Mouse (Mus musculus) left cerebral cortex, postnatal 4 days (tissue): ENCODE data around the gene Ggta1. TPM values are rescaled to one million over a fixed set of nuclear protein-coding genes. Genes with fewer than 3 reads are reported as not detected.

Source experiments
- DNase-seq: peaks from one replicate; pipeline ENCODE4 v3.0.0-alpha.2; 2022
- intact Hi-C: fragments of 180-260 bp; cut with DNase I; formaldehyde crosslinking; loops from one replicate; pipeline ENCODE4 v1.15.1; 2025
- total RNA-seq, 2 experiments: library from RNA; stranded (reverse); gene quantifications; 2 replicates each; pipeline ENCODE4 v1.2.3; 2021

Gene Ggta1
- total RNA-seq, 2 experiments from 2014 or later: 3.9 to 6.1 TPM

DNA sequence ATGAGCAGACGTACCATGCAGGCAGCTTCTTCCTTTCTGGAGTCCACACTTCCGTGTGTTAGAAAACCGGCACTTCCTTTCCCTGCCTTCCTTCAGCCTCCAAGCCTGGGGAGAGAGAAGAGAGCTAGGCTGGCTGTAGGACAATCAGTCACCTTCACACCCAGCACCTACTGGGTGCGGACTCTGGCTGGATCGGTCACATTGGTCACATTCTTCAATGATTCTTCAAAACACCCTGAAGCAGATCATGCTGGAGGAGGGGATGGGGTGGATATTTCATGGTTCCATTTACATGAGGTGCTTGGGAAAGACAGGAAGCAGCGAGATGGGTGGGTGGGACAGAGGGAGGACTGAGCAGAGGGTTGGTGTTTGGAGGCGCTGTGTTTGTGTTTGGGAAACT is 30.5 kb upstream of the Ggta1 start:
- intact Hi-C loops: no loop called here

DNA sequence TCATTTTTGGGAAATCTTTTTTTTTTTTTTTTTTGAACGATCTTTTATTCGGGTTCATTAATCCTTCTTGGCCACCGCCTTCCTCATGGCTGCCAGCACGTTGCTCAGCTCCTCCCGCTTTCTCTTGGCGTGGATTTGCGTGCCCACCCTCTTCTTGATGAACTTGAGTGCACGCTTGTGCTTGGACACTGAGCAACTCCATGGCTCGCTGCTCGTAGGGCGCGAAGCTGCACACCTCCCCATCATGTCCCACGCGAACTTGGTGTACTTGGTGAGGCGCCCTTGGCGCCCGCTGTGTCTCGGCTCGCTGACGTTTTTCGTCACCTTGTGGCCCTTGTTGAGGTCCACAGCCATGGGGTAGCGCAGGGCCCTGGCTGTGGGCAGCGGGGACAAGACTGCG is 28.1 kb upstream of the Ggta1 start:
- no peak for DNase-seq
- intact Hi-C loops: no loop called here

More for the DNA sequence above, 30.5 kb upstream of the Ggta1 start:
- no peak for DNase-seq

DNA sequence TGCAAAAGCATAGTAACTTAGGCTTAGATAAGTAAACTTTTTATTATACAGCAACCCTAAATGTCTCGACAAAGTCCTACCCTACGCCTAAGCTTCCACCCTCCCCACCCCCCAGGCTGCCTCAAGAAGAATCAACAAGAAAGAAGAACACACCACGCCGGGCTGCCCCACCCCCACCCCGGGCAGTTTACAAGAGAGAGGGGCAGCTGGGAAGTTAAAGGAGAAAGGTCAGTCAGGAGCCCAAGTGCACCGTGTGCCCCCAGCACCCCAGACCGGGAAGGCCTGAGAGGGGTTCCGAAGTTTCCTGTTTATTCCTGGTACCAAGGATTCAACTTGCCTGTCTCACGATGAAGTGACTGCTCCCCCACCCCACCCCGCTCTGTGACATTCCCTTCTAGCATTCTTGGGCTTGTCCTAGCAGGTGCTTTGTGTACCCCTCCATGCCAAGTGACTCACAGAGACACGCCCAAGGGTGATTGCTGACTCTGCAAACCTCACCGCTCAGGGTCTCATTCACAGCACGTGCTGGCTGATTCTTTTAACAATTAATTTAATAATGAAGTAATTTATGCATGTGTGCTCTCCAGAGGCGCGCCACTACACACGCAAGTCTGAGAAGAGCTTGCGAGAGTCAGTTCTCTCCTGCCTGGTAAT is 27.6 kb upstream of the Ggta1 start:
- intact Hi-C loops: no loop called here
- no peak for DNase-seq

DNA sequence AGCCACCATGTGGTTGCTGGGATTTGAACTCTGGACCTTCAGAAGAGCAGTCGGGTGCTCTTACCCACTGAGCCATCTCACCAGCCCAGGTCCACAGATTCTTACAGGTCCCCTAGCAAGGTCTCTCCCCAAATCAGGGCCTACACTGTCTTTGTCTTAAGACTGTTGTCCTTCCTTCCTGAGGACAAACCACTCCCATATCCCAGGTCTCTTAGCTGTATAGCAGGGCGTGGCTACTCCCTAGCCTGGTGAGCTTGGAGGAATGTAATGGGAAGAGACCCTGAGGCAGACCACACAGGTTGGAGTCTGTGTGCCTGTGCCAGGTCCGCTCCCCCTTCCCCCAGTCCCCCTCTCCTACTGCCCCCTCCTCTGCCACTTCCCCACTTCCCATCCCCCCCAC is 24.7 kb upstream of the Ggta1 start:
- intact Hi-C loops: no loop called here

DNA sequence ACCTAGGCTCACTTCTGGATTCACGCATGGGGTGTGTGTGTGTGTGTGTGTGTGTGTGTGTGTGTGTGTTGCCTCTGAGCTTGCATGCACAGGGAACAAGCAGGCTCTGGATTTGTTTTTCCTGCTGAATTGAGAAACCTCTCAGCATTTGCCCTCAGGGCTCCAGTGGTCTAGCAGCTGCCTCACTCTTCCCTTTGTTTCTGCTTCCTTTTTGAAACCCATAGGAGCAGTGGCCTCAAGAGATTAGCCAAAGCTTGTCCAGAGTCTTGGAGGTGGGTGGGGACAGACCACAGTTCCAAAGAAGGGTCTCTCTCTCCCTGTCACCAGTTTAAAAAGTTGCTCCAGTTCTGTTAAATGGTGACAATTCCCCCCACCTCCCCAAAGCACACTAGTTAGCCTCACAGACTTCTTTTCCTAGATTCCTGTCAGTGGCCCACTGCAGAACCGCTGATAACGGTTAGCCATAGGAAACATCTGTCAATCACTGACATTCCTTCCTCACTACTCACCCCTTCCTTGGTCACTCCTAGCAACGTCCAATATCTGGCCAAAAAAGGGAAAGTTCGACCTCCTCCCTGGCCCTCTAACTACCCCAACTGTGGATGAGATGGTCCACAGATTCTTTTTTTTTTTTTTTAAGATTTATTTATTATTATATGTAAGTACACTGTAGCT is 24.1 kb upstream of the Ggta1 start:
- intact Hi-C loops: no loop called here
- no peak for DNase-seq

More for the DNA sequence above, 24.7 kb upstream of the Ggta1 start:
- DNase-seq: no peak

DNA sequence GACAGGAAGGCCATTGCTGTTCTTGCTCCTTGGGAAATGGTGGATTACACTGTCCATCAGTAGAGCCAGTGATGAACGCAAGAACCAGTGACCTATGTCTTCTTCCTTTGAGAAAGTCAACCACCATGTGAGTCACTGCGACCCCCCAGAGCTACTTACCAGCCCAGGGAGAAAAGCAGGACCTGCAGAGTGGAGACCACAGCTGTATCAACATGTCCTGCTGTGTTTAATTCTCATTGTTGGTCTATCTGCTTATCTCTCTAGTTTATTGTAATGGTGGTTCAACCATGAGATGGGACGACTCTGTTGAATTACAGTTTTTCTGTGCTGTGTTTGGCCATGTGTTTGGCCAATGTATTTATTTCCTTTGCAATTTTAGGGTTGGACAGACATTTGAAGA is 21.1 kb upstream of the Ggta1 start:
- intact Hi-C loops: no loop called here

DNA sequence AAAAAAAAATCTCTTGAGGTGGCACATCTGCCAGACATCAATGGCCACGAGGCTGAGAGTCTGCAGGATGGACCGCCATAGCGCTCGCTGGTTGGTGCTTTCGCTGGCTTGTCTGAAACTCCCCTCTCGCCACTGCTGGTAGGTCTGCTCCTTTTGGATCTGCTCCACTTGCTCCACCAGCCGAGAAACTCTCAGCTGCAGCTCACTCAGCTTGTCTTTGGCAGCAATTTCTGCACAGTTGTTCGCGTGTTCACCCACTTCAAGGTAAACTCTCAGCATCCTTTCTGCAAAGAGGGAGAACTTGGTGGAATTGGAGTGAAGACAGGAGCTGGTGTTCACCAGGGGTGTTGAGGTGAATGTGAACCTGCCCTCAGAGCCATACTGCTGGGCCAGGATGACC is 20.4 kb upstream of the Ggta1 start:
- DNase-seq: no peak
- intact Hi-C loops: no loop called here

More for the DNA sequence above, 21.1 kb upstream of the Ggta1 start:
- DNase-seq: no peak

DNA sequence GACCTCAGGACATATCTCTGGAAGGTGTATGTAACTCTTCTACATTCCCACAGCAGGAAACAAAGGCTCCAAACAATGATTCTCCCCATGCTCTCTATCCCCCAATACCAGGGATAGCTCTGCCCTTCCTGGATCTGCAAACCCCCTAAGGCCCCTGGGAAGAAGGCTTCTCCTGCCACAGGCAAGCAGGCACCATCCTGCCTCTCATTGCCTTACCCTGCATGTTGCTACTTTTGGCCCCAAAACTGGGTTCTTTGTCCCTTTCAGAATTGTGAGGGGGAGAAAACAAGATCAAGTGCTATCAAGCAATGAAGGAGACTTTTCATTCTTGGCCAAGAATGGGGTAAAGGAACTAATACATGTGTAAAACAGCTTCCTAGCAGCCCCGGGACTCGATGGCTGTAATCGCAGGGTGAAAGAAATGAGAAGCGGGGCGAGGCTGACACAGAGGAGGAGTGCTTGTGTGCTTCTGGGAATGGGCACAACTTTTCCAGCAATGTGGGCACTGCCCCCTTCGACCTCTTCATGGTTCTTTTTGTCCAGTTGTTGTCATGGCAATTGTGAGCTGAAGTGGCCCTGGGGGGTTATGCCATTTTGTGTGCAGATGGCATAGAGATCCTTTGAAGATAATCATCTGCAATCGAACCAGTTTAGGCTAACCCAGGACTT is 18.4 kb upstream of the Ggta1 start:
- no peak for DNase-seq

DNA sequence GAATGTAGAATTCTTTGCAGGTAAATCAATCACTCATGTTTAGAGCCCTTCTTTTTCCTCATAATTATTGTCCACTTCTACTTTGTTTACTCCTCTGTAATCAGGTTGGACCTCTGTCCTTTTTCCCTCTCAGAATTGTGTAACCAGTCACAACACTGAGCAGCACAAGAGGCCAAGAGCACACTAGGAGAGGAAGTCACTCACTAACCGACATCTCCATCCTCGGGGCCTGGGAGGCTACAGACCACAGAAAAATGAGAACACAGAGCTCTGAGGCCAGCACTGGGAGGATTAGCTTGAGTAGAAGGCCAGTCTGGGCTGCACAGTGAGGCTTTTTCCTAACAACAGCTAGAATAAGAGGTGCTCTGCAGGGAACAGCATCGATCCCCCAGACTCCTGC is 17.0 kb upstream of the Ggta1 start:
- DNase-seq: no peak
- intact Hi-C loops: no loop called here

More for the DNA sequence above, 18.4 kb upstream of the Ggta1 start:
- intact Hi-C loops: no loop called here

DNA sequence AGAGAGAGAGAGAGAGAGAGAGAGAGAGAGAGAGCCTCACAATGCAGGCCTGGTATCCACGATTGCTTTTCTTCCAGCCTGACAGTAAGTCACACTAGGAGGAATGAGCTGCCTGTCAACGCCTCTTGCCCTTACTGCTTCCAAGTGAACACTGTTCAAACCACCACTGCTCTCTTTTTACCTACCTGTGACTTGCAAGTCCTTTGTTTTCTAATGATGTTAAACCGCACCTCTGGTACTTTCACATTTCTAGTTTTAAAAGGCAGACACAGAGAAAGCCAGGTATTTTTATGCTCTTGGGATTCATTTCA is 15.7 kb upstream of the Ggta1 start:
- intact Hi-C loops: no loop called here

DNA sequence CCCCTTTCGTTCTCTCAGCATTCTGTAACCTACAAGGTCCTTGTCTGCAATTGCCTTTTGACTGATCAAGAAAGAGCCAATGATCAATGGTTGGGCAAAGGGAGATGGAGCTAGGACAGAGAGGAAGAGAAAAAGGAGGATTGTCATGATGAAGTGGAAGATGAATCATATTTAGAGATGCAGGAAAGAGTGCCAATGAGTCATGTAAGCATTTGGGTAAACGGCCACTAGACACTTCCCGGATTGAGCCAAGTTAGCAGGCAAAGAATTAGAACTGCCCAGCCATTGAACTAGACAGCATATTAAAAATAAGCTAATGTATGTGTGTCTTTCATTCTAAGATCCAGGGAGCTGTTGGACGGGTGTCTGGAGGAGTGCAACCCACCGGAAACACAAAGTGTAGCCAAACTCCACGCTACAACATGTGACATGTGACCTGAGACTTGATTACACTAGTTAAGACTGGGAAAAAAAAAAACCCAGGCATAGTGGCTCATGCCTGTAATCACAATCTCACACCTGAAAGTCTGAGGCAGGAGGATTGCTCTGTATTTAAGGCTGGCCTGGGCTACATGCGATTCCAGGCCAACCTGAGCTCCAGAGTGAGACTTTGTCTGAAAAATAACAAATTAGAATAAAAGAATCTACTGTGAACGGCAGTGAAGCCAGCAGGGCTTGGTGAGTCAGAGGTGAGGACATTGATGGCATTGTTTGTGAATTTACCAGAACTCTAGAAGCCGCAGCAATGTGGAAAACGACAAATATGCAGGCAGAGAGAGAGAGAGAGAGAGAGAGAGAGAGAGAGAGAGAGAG is 15.2 kb upstream of the Ggta1 start:
- no peak for DNase-seq
- intact Hi-C loops: no loop called here

More for the DNA sequence above, 15.7 kb upstream of the Ggta1 start:
- DNase-seq: no peak

DNA sequence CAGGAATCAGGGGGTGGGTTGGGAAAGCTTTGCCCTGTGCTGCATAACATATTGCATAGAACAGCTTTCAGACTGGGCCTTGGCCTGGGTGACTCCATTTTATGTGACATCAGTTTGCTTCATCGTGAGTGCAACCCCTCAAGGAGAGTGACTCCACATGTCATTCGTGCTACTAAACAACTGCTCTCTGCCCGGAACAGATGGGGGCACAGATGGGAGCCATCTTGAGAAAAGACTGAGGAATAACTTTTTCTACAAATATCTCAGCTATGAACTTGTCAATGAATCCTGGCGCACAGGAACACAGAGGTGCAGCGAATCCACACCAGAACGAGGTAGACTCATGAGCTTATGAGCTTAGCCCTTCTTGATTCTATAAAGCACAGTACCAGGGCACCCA is 14.3 kb upstream of the Ggta1 start:
- intact Hi-C loops: no loop called here
- no peak for DNase-seq

DNA sequence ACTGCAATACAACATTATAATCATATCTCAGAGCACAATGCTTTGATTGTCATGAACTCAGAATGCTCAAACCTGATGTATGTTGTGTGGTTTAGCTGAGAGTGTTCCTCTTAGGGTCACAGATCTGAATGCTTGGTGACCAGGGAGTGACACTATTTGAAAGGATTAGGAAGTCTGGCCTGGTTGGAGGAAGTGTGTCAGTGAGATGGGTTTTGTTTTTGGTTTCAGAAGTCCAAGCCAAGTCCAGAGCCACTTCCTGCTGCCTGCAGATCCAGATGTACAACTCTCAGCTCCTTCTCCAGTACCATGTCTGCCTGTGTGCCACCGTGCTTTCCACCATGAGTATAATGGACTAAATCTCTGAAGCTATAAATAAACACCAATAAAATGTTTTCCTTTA is 11.9 kb upstream of the Ggta1 start:
- intact Hi-C loops: no loop called here
- no peak for DNase-seq

DNA sequence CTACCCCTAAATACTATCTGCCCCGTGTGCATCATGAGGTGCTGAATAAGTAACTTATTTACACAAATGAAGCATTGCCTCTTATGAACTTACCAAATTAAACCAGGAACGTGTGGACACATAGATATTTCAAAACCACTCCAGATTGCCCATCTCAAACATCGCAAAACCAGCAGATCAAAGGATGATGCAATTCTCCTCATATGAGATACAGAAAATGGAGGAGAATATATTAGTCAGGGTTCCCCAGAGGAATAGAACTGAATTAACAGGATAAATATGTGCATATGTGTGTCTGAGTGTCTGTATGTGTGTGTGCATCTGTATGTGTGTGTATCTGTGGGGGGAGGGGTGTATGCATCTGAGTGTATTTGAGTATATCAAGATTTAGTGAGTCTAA is 6.2 kb upstream of the Ggta1 start:
- intact Hi-C loops: no loop called here
- DNase-seq: no peak

DNA sequence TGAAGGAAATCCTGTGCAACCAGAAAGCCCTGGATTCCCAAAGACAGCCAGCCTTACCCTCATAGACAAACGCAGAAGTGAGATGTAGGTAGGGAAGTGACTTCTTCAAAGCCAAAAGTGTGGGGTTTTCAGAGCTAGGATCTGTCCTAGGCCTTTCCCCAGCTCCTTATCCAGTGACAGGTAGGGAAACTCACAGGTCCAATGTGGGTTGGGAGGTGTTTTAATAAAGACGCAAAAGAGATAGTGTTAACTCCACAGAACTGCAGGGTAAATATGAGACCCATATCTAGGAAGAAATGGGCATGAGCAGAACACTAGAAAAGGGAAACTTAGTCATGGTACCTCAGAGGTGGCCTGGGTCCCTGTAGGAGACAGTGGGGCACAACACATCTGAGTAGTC is 5.2 kb upstream of the Ggta1 start:
- intact Hi-C loops: no loop called here
- no peak for DNase-seq

DNA sequence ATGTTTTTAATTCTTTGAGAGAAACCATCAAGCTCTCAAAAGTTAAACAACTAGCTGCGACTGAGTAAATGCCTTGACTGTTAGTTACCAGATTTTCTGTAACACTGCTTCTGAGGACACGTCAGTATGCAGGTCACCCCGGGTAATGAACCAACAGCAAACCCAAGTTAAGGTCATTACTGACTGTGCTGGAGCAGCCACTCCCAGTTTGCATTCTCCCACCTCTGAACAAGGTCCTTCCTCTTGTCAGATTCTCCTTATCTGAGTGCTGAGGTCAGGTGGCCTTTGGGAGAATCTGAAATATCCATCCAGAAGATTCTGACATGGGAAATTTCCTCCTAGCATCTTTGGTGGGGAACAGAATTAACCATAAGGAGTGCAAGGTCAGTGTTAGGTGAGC is 4.8 kb upstream of the Ggta1 start:
- DNase-seq: no peak
- intact Hi-C loops: no loop called here

DNA sequence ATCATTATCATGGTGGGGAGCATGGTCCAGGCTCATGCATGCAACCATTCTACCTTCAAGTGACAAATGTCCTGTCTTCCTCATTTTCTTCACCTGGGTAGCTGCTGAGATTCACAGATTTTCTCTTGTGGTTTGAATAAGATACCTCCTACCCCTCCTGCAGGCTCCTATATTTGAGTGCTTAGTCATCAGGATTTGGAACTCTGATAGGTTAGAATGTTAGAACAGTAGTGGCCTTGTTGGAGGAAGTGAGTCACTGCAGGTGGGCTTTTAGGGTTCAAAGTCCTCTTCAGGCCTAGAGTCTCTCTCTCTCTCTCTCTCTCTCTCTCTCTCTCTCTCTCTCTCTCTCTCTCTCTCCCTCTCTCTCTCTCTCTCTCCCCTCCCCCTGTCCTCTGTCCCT is 2.6 kb upstream of the Ggta1 start:
- DNase-seq: no peak
- intact Hi-C loops: no loop called here

DNA sequence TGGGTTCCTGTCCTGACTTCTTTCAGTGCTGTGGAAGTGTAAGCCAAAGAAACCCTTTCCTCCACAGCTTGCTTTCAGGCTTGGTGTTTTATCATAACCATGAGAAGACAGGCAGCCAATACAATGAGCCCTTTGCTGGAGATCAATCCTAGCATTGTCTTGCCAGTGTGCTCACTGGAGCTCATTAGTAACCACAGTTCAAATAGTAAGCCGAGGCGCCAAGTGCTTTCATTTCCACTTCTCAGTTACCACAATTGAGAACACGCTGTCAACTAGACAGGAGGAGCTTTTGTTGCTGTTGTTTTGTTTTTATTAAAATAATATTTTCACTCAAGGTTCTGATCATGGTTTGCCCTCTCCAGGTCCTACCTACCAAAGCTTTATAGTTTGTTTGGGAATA is 1.5 kb upstream of the Ggta1 start:
- intact Hi-C loops: no loop called here
- DNase-seq: no peak

DNA sequence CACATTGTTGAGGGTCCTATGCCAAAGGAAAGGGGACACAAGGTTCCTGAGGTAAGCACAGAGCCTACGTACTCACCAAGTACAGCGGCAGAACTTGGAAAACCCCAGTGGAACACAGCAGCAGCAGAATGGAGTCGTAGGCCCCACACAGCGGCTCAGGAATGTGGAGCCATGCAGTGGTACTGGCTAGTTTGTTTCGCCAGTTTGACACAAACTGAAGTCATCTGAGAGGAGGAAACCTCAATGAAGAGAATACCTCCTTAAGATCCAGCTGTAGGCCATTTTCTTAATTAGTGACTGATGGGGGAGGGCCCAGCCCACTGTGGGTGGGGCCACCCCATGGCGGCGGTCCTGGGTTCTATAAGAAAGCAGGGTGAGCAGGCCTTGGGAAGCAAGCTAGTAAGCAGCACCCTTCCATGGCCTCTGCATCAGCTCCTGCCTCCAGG is 1.1 kb upstream of the Ggta1 start:
- no peak for DNase-seq
- intact Hi-C loops: no loop called here

DNA sequence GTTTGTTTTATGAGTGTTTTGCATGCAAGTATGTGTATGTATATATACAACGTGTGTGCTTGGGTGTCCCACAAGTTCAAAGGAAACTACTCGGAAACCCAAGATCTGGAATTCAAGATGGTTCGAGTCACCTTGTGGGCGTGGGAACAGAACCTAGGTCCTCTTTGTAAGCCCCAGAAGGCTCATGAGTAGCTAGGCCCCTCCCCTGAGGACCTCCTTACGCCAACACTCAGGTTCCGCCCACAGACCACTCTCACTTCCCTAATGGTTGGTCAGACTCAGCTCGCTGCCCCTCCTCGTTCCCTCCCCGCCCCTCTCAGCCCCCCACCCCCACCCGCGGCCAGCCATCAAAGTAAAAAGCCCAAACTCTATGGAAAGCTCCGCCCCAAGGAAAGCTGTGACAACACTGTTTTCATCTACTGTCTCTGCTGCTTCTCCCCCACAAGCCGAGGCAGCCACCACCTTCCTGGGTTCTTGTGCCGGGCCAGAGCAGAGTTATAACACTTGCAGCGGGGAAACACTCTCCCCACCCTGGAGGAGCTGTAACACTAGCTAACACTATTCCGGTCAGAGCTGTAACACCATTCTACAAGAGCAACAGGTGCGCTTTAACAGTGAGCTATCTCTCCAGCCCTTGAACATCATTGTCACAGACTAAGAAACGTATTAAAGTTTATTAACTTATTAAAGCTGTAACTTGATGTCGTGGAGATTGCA is 499 bp upstream of the Ggta1 start:
- DNase-seq: peak; percentile 38
- intact Hi-C loops: no loop called here
